Mouse (Mus musculus) kidney, adult 2 months (tissue): ENCODE results near the gene 1600014C23Rik.

Source experiments
- CTCF ChIP-seq: fragments of 200-500 bp; conservative IDR thresholded peaks from 2 replicates; pipeline ENCODE4 v1.5.1; 2011; ENCODE audit warnings: low read depth, mild to moderate bottlenecking, control low read depth, low read length, moderate library complexity, mixed read lengths; ENCODE audit not compliant: insufficient read depth, insufficient read length
- POLR2A ChIP-seq: fragments of 200-500 bp; IDR thresholded peaks from one replicate; pipeline ENCODE4 v1.6.1; 2011; ENCODE audit warnings: low read depth, low read length, control low read depth

- TF ChIP-seq CTCF (no peak), POLR2A (no peak)
Measured at GRCm38 (mm10) chr17:45685171-45686092, 48.2 kb downstream of the 1600014C23Rik start.
